Mouse (Mus musculus) frontal cortex, postnatal 36 days (tissue): ENCODE data around the gene Kazald1.

Experiments
- DNase-seq, 2 experiments: peaks; one replicate each; pipeline ENCODE4 v3.0.0; 2022; ENCODE audit warnings: low spot score in 2 of 2

The Kazald1 gene

GRCm38 (mm10) chr19:45077742-45078645 is 3.0 kb downstream of the Kazald1 start:
- DNase-seq = no peak

GRCm38 (mm10) chr19:45078971-45079764 is 4.1 kb downstream of the Kazald1 start:
- DNase-seq = no peak

GRCm38 (mm10) chr19:45079769-45080515 is 4.9 kb downstream of the Kazald1 start:
- DNase-seq = peak; percentile 68 to 72

GRCm38 (mm10) chr19:45080711-45081110 is 5.7 kb downstream of the Kazald1 start:
- DNase-seq = no peak

- DNase-seq = peak in 1 of 2 experiments; percentile 74
Observed at GRCm38 (mm10) chr19:45081279-45081678, 6.2 kb downstream of the Kazald1 start.

GRCm38 (mm10) chr19:45081841-45082550 is 7.0 kb downstream of the Kazald1 start:
- no peak for DNase-seq

- DNase-seq = no peak
Observed at GRCm38 (mm10) chr19:45097868-45098267, 22.8 kb downstream of the Kazald1 start.

GRCm38 (mm10) chr19:45100486-45101270 is 25.6 kb downstream of the Kazald1 start:
- no peak for DNase-seq

GRCm38 (mm10) chr19:45105591-45105990 is 30.6 kb downstream of the Kazald1 start:
- no peak for DNase-seq

GRCm38 (mm10) chr19:45106689-45107088 is 31.6 kb downstream of the Kazald1 start:
- DNase-seq = no peak

- no peak for DNase-seq
Observed at GRCm38 (mm10) chr19:45110681-45111080, 35.6 kb downstream of the Kazald1 start.

- DNase-seq = no peak
Observed at GRCm38 (mm10) chr19:45112444-45112843, 37.4 kb downstream of the Kazald1 start.

- no peak for DNase-seq
Observed at GRCm38 (mm10) chr19:45113791-45114460, 38.9 kb downstream of the Kazald1 start.

- DNase-seq = no peak
Observed at GRCm38 (mm10) chr19:45114772-45115171, 39.7 kb downstream of the Kazald1 start.

GRCm38 (mm10) chr19:45116798-45117197 is 41.8 kb downstream of the Kazald1 start:
- DNase-seq = peak; percentile 11 to 45
